Mouse (Mus musculus): ENCODE data around the gene Rps6kb2. TPM values are rescaled to one million over a fixed set of nuclear protein-coding genes. Genes with fewer than 3 reads are reported as not detected.
A peak's percentile ranks its signal among the peaks of the same experiment; 100 is the strongest.
"Not testable (repeated sequence)": the region's sequence is repeated elsewhere in the genome, so short reads cannot be mapped to it uniquely, and the experiment has no call there.

Rps6kb2 gene
- total RNA-seq, 2 experiments from 2014 or later = 13.1 to 17.1 TPM

DNA sequence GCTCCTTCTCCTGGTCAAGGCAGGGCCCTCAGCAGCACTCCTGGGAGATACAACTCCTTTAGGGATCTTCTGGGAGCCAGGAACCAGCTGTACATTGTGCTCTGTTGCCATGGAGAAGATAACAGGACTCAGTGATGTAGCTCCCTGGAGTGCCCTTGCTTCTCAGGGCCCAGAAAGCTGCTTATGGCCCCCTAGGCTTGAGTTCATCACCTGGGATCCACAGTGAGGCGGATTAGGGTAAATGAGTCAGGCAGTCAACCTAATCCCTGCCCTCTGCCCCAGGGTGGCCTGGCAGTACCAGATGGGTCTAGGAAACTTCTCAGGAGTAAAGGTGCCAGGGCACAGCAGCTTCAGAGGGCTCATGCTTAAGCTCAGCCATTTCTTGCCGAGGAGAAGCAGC, 23.7 kb downstream of the Rps6kb2 start, which contains the start of gene Gpr152:
Gpr152 (plus strand) TSS at position 342 of the 400 bp plus-strand sequence.
- DNase-seq = no peak

- DNase-seq = no peak
Measured at GRCm38 (mm10) chr19:4137913-4138312, 25.2 kb downstream of the Rps6kb2 start.

DNA sequence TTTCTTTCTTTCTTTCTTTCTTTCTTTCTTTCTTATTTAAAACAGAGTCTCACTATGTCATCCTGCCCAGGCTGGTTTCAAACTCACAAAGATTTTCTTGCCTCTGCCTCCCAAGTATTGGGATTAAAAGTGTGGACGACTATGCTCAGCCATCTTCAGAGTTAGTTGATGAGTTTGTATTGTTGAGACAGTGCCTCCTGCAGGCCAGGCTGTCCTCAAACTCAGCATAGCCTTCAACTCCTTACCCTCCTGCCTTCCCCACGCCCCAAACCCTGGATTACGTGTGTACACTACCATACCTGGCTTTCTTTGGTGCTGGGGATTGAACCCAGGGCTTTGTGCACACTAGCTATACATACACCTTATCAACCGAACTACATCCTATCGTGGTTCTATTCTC, 26.7 kb downstream of the Rps6kb2 start:
- DNase-seq = no peak

GRCm38 (mm10) chr19:4135963-4136345, 27.2 kb downstream of the Rps6kb2 start:
- DNase-seq = not testable (repeated sequence)

GRCm38 (mm10) chr19:4135229-4135962, 27.8 kb downstream of the Rps6kb2 start:
- not testable (repeated sequence) for DNase-seq

- no peak for DNase-seq
Measured at GRCm38 (mm10) chr19:4134354-4134753, 28.8 kb downstream of the Rps6kb2 start.

- DNase-seq = no peak
Measured at GRCm38 (mm10) chr19:4131768-4132167, 31.4 kb downstream of the Rps6kb2 start.

DNA sequence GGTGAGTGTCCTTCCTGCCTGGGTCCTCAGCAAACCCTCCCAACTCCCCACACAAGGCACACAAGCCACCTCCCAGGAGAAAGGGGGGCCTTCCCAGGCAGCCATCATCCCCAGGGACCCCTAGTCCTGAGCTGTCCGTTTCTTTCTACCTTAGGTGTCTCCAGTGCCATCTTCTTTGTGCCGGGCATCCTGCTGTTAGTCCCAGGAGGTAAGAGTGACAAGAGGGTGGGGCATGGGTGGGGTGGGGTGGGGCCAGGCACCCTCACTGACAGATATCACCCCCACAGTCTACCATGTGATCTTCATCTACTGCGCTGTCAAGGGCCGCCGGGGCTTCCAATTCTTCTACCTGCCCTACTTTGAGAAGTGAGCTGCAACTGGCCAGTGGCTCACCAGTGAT, 32.1 kb downstream of the Rps6kb2 start:
- DNase-seq = no peak

DNA sequence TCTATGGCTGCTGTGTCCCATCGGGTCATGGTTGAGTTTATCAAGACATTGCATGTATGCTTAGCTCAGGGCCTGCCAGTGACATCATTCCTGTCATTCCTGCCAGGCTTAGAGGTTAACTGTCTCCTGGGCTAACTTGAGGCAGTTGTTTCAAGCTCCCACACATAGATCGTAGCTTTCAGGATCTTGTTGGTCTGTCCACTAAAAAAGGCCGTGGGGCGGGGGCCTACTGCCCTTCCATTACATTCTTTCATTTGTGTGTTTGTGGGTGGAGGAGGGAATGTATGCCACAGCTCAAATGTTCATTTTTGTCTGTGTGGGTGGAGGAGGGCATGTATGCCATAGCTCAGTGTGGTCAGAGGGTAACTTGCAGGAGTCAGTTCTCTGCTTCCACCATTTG, 33.0 kb downstream of the Rps6kb2 start:
- no peak for DNase-seq

- DNase-seq = no peak
Measured at GRCm38 (mm10) chr19:4129462-4129861, 33.7 kb downstream of the Rps6kb2 start.

DNA sequence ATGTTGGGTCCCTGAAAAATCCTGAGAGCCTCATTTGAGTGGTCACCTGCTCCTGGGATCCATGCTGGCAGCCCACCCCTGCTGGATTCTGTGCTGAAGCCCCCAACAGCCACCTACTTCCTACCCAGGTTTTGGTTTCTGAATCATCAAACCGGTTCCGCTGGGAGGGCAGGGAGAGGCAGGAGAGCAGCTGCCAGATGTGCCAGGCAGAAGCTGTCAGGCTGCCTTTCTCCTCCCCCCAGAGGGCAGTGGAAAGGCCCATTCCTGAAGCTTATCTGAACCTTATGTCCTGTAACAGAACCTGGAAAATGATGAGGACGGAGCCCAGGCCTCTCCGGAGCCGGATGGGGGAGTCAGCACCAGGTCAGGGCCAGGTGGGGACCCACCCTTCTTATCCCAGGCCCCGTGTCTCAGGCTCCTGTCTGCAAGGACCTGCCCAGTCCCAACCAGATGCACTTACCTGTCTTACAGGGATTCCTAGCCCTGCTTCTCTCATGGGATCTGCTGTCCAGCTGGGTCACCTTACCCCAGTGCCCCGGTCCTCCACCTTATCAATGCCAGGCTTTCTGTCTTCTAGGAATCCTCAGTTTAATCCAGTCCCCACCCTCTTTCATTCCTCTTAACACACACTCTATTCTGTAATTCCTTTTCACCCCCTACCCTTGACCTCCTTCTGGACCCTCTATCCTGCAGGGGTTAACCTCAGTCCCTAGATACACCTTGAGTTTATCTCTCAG, 36.2 kb downstream of the Rps6kb2 start:
- no peak for DNase-seq

DNA sequence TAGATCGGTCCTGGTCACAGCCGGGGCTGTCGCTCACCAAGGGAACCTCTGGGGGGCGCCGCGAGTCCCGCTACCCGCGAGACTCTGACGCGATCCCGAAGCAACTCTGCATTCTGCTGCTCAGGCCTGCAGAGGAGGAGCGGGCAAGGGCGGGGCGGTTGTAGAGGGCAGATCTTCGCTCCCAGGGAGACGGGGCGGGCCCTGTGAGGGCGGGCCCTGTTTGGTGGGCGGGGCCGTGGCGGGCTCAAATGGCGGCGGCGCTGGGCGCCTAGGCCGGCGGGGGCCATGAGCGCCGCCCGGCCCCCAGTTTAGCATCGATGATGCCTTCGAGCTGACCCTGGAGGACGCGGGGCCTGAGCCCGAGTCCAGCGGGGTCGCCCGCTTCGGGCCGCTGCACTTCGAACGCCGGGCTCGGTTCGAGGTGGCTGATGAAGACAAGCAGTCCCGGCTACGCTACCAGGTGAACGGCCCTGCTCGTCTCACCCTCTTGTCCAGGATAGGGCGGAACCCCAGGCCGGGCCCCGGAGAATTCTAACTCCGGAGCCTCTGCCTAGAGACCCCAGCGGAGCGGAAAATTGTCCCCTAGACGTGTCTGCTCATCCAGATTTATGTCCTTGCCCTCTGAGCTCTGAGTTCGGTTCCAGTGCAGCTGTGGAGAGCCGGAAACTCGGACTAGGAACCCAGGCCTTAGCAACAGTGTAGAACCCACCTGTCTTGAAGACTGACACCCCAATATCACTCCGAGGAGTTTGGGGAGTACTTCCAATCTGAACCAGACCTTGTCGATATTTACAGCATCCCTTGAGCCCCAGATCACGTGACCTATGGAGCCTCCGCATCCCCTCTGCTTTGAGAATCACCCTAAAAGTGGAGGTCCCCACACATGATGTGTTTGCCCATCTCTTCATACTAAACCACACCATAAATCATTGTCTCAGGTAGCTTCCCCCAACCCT, 37.1 kb downstream of the Rps6kb2 start, which contains the start of gene Aip:
Aip (minus strand) TSS at position 118 of the 956 bp plus-strand sequence.
- DNase-seq = peak; percentile 98 to 99

DNA sequence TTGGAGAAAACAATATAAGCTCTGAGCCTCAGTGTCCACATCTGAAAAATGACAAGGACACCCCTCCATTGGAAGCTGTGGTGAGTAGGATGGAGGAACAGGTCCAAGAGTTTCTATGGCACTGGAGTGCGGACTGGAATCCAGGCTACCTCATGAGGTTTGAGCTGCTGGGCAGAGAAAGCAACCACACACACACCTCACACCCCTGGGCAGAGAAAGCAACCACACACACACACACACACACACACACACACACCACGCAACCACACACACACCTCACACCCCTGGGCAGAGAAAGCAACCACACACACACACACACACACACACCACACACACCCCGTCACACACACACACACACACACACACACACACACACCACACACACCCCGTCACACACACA, 37.9 kb downstream of the Rps6kb2 start:
- peak in 1 of 2 experiments; percentile 44 for DNase-seq

GRCm38 (mm10) chr19:4124432-4124831, 38.7 kb downstream of the Rps6kb2 start:
- DNase-seq = no peak

GRCm38 (mm10) chr19:4122411-4123370, 40.5 kb downstream of the Rps6kb2 start:
- no peak for DNase-seq

- not testable (repeated sequence) for DNase-seq
Measured at GRCm38 (mm10) chr19:4121896-4122295, 41.3 kb downstream of the Rps6kb2 start.

DNA sequence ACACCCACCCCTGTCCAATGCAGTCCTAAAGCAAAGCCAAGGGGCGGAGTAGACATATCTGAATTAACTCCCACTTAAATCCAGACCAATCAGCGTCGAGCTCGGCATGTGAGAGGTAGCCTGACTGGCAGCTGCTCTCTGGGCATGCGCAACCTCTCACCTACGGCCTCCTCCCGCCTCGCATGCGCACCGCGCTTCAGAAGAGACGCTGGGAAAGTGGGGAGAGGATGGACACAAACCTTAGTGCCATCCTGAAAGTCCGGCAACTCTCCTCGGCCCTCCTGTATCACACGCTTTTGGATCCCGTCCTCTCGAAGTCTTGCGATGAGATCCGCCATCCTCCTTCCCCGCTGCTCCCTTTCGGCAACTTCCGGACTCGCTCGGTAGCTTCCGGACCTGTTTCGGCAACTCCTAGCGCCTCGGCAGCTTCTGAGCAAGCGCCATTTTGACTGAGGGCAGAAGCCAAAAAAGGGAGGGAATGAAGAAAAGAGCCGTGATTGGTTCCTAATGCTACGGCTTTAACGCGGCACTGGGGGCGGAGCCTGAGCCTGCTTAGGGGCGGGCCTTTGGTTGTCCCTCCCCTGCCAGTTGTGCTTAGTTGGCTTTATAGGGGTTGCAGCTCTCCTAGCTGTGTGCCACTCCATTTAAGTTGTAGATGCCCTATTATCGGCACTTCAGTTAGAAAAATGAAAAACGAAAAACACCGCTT, 41.9 kb downstream of the Rps6kb2 start:
- peak; percentile 99 to 100 for DNase-seq

- no peak for DNase-seq
Measured at GRCm38 (mm10) chr19:4120496-4120895, 42.7 kb downstream of the Rps6kb2 start.

DNA sequence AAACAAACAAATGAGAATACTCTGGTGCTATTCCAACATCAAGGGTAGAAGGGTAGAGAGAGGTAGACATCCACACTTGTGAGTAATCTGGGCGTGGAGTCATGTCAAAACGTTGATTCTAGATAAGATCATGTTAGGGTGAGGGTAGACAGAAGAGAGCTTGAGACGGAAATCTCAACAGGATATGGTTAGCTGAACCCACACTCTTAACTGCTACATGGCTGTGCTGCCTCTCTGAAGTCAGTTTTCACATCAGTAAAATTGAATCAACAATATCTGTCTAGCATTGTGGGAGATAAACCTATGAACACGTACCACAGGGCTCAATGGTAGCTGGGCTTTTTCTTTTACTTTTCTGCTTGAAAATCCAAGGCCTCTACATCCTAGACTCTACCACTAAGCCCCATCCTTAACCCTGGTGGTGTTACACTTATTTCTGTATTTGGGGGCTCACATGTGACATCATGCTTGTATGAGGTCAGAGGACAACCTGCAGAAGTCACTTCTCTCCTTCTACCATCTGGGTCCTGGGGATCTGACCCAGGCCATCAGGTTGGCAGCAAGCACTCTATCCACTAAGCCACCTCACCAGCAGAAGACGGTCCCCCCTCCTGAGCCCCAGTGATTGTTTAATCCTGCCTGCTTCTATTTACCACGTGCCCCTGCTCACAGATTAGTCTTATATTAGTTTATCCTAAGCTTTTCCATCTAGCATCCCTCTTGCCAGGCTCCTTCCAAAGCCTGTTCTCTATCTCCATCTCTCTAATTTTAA, 43.3 kb downstream of the Rps6kb2 start:
- DNase-seq = no peak

DNA sequence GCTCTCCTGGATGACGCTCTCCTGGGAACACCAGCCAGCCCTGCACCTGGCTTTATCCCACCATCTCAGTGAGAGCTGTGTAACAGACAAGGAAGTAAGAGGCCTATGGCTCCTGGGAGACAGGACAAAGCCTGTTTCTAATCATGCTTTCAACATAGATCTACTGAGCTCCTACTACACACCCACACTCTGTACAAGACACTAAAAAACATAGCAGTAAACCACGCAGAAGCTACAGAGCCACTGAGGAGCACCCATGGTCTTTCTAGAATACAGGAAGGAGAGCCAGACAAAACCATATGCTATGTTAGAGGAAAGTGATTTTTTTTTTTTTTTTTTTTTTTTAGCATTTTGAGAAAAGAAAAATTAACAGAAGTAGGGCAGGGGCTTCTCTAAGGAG, 44.8 kb downstream of the Rps6kb2 start:
- DNase-seq = no peak

Data from heart, adult 18-20 months (tissue).